Mouse (Mus musculus) lung, postnatal 14 days (tissue): Measurements from ENCODE around the gene Mettl26.

Source experiments
- DNase-seq: peaks from one replicate; pipeline ENCODE4 v3.0.0; 2021

Gene Mettl26

GRCm38 (mm10) chr17:25888837-25889236 lies 14.0 kb downstream of the Mettl26 start:
- DNase-seq, result no peak

GRCm38 (mm10) chr17:25893975-25894617 lies 19.2 kb downstream of the Mettl26 start:
- DNase-seq, result peak; percentile 79

GRCm38 (mm10) chr17:25895415-25895814 lies 20.5 kb downstream of the Mettl26 start:
- DNase-seq, result no peak

- no peak for DNase-seq
Observed at GRCm38 (mm10) chr17:25895891-25896290, 21.0 kb downstream of the Mettl26 start.

DNA sequence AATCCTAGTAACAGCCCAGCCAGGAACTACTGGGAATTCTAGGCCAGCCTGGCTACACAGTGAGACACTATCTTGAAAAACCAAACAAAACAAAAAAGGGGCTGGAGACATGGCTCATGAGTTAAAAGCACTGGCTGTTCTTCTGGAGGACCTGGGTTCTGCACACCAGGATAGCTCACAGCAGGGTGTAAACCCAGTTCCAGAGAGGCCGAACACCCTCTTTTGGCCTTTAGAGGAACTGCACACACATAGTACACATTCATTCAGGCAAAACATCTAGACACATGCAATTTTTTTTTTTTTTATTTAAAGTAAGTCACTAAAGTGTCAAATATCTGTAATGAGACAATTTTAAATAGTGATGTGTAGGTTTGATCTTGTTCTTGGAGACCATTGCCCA lies 25.3 kb downstream of the Mettl26 start:
- no peak for DNase-seq

DNA sequence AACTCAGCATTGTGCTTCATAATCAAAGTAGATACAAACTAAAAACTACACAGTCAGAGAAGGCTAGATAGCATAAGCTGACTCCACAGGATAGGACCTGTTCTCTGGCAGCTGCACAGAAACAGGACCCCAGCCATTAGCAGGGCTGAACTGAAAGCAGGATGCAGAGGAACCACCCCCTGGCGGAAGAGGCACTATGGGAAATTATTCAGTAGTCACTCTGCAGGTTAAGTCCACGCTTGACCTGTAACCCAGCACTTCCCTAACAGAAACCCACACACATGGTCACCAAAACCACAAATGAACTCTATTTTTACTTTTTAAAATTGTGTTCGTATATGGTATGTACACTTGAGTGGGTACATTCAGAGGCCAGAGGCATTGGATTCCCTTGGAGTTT lies 28.2 kb downstream of the Mettl26 start:
- DNase-seq, result no peak

- no peak for DNase-seq
Observed at GRCm38 (mm10) chr17:25907640-25908039, 32.8 kb downstream of the Mettl26 start.

DNA sequence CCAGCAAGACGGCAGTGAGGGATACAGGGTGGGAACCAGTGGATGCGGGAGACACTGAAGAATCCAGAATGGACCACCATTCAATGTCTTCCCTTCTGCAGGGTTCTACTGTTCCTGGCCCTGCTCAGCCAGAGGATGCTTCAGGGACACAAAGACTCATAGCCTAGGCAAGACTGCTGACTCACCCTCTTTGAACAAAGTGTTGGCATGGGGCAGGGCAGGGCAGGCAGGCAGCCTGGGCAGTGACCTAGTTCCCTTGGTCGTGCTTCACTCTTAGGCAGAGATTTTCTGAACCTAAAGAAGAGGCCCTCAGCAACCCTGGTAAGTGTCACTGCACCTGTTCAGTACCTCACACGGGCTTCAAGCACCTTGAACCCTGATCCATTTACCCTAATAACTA lies 36.9 kb downstream of the Mettl26 start:
- DNase-seq, result peak; percentile 9

GRCm38 (mm10) chr17:25913186-25913876 lies 38.5 kb downstream of the Mettl26 start:
- DNase-seq, result peak; percentile 18

GRCm38 (mm10) chr17:25913877-25914275 lies 39.0 kb downstream of the Mettl26 start:
- peak; percentile 16 for DNase-seq

DNA sequence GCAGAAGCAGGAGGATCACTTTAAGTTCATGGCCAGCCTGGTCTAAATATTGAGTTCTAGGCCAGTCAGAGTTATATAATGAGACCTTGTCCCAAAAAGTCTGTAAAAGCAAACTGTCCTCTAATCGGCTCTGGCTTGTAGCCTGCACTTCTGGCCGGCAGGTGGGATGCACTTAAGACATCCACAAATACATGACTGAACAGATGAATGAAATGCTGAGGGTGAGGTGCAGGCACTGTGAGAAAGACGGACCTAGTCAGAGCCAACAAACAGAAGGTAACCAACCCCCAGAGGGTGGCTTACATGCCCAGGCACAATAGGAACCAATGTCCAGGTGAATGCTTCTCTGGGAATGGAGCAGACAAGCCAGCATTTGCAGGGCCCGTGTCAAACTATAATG lies 39.4 kb downstream of the Mettl26 start:
- DNase-seq, result no peak

- DNase-seq, result no peak
Observed at GRCm38 (mm10) chr17:25916931-25917647, 42.2 kb downstream of the Mettl26 start.

GRCm38 (mm10) chr17:25918037-25918750 lies 43.3 kb downstream of the Mettl26 start:
- no peak for DNase-seq

- DNase-seq, result peak; percentile 37
Observed at GRCm38 (mm10) chr17:25919144-25919785, 44.4 kb downstream of the Mettl26 start, which contains the start of gene Rab40c. TSS of gene Rab40c (minus strand) at chr17:25919727.

DNA sequence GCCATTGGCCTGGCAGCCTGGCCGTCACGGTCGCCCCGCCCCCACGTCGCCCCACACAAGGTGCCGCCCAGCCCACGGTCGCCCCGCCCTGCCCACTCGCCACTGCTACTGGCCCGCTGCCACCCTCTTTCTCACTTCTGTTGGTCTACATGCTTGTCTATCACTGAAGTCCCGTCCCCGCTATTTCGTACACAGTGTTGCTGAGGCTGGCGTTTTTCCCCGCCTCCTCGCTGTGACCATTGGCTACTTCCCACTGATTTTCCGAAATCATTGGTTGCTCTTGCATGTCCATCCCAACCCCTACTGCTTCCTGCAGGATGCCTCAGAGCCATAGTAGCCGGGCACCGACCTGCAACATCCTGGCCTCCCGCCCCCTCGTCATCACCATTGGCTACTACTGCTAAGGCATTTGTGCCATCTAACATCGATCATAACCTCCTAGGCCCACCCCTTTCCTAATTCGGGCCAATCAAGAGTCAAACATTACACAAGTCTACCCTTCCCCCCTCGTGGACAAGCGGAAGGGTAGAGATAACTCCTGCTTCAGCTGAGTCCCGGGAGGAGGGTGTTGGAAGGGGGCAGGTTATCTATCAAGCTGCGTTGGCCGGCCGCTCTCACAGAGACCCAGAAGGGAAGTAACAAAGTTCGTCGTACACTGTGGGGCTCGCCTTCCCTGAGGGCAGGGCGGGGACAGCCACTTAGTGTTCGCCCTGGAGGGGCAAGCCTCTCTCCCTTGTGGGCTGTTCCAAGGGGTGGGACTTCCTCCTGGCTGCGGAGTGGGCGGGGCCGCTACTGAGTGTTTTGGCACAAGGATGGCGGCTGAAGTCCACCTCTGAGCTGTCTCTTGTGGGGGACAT lies 45.1 kb downstream of the Mettl26 start:
- peak; percentile 100 for DNase-seq

DNA sequence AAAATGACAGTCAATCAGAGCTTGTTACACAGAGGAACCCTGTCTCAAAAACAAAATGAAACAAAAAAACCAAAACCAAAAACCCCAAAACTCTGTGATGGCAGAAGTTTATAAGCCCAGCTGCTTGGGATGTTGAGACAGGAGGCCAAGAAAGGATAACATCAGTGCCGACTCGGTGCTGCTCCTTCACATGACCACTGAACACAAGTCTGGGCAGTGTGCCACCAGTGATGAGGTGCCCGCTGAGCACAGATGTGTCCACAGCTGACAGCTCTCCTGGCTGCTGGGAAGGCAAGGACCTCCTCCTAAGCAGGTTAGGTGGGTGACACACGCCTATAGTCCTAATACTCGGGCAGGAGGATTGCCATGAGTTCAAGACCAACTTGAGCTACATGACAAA lies 47.2 kb downstream of the Mettl26 start:
- DNase-seq, result no peak

- no peak for DNase-seq
Observed at GRCm38 (mm10) chr17:25925348-25925747, 50.5 kb downstream of the Mettl26 start.
